Mouse (Mus musculus) adipocyte (in vitro differentiated cells): Measurements from ENCODE around the gene Clec2l.
"Not testable (repeated sequence)": the region's sequence is repeated elsewhere in the genome, so short reads cannot be mapped to it uniquely, and the experiment has no call there.

ENCODE experiments used
- DNase-seq: peaks from one replicate; pipeline ENCODE4 v3.0.0-alpha.2; 2016; ENCODE audit warnings: low spot score

Gene Clec2l

GRCm38 (mm10) chr6:38670488-38670887 is 7.6 kb downstream of the Clec2l start:
- DNase-seq = not testable (repeated sequence)

- DNase-seq = no peak
Measured at GRCm38 (mm10) chr6:38671270-38671669, 8.4 kb downstream of the Clec2l start.

DNA sequence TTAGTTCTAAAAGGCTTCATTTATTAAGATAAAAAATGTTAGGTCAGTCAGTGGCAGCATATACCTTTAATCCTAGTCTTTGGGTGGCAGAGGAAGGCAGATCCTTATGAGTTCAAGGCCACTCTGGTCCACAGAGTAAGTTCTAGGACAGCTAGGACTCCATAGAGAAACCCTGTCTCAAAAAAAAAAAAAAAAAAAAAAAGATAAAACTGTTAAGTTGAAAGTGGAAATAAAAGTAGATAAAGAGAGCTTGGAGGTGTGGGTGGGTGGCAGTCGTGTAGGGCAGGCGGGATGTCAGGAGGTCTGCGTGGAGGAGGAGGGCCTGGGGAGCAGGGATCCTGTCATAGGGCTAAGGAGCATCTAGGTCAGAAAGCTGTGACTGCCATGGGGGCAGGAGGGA is 9.1 kb downstream of the Clec2l start:
- no peak for DNase-seq

GRCm38 (mm10) chr6:38676217-38676616 is 13.3 kb downstream of the Clec2l start:
- DNase-seq = no peak

DNA sequence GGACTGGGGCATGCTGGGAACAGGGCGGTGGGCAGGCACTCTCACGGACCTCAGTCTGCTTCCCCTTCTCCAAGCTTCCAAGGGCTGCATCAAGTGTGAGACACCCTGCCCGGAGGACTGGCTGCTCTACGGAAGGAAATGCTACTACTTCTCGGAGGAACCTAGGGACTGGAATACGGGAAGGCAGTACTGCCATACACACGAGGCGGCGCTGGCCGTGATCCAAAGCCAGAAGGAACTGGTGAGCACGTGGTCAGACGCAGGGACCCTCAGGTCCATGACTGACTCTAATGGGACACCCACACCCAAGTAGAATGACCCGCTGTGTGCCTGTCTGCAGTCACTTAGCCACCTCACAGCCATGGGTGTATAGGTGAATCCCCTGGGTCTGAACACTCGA is 13.9 kb downstream of the Clec2l start:
- DNase-seq = no peak

GRCm38 (mm10) chr6:38677629-38678028 is 14.8 kb downstream of the Clec2l start:
- no peak for DNase-seq

GRCm38 (mm10) chr6:38682532-38682931 is 19.7 kb downstream of the Clec2l start:
- DNase-seq = no peak

DNA sequence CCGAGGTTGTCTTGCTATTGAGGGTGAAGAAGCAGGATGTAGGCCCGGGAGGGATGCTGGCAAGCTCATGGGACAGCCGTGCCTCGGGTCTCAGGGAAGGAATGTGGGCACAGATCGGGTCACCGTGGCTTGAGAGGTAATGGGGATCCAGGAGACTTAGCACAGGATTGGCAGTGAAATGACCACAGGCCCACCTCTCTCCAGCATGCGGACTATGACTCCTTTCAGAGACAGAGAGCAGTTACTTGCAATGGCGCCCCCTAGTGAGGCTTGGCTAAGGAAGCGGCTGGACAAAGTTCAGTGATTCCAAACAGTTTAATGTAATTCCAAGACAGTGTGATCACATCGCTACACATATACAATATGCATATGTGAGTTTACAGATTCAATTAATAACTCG is 24.3 kb downstream of the Clec2l start:
- peak; percentile 47 for DNase-seq

- no peak for DNase-seq
Measured at GRCm38 (mm10) chr6:38688841-38689240, 26.0 kb downstream of the Clec2l start.

DNA sequence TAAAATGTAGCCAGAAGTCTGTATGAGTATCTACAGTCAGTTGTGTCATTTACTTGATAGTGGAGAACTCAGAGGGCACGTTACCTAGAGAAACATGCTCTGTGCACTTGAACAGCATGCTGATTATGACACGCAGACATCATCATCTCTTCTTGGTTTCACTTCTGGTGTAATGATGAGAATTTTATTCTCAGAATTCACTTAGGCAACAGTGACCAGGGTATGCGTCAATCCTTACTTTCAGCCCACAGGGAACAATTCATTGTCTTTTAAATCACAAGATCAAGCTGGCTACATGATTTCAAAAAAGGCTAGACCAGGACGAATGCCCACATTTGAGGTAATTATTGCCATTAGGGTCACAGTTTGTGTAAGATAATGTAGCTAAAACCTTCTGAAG is 27.7 kb downstream of the Clec2l start:
- no peak for DNase-seq

GRCm38 (mm10) chr6:38691052-38691451 is 28.2 kb downstream of the Clec2l start:
- DNase-seq = no peak

- no peak for DNase-seq
Measured at GRCm38 (mm10) chr6:38692556-38692955, 29.7 kb downstream of the Clec2l start.

GRCm38 (mm10) chr6:38695380-38696054 is 32.6 kb downstream of the Clec2l start:
- peak; percentile 87 for DNase-seq

DNA sequence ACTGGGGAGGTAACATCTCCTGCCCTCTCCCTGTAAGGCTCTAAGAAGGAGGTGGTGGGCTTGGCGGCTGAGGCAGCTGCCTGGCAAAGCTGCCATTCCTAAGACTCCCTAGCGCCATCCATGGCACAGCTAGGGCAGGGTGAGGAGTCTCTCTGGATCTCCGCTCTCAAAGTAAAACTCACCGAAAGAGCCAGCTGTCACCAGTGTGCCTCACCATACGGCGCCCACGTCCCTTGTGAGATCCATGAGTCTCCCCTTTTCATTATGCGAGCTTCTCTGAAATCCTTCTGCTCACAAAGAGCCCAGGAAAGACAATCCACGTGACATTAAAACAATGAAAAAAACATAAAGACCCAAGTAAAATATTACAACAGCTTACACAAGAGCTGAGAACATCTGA is 33.7 kb downstream of the Clec2l start:
- no peak for DNase-seq

GRCm38 (mm10) chr6:38698233-38698889 is 35.5 kb downstream of the Clec2l start:
- no peak for DNase-seq

GRCm38 (mm10) chr6:38701421-38701820 is 38.6 kb downstream of the Clec2l start:
- DNase-seq = no peak

DNA sequence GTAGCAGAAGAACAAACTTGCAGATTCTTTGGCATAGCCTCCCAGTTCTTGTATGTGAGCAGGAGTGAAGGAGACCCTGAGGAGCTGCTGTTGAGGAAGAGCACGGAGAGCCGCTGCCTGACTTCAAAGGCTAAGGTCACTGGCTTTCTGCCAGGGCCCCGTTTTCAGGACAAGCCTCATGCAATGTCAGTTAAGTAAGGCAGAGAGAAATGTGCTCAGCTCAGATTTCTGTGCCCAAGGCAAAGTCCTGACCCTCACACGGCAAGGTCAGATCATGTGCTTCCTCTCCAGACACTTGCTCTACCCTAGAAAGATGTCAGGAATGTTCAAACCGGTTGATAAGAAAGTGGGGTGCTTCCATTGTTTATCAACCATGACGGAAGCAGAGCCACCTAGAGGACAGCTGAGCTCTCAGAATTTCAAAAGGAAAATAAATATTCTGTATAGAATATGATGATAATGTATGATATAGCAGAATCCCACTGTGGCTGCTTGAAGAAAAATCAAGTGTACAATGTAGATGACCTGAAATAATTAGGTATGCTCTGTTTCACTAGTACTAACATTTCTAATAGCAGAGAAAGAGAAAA is 40.0 kb downstream of the Clec2l start:
- DNase-seq = no peak

DNA sequence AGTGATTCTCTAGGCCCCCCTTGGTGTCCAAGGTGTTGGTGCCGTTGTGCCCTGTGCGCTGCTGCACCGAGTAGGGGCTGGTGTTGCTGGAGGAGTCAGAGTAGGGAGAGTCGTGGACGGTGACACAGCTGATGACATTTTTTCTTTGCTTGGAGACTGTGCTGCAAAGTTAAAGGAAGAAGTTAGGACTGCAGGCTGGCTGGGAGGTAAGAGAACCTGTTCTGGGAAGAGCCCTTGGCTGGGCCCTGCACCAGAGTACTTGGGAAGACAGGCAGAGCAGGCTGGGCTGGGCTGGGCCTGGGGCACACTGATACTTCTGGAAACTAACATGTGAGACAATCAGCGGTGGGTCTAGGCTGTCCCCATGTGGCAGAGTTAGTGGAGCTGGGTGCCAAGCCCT is 40.7 kb downstream of the Clec2l start:
- no peak for DNase-seq

DNA sequence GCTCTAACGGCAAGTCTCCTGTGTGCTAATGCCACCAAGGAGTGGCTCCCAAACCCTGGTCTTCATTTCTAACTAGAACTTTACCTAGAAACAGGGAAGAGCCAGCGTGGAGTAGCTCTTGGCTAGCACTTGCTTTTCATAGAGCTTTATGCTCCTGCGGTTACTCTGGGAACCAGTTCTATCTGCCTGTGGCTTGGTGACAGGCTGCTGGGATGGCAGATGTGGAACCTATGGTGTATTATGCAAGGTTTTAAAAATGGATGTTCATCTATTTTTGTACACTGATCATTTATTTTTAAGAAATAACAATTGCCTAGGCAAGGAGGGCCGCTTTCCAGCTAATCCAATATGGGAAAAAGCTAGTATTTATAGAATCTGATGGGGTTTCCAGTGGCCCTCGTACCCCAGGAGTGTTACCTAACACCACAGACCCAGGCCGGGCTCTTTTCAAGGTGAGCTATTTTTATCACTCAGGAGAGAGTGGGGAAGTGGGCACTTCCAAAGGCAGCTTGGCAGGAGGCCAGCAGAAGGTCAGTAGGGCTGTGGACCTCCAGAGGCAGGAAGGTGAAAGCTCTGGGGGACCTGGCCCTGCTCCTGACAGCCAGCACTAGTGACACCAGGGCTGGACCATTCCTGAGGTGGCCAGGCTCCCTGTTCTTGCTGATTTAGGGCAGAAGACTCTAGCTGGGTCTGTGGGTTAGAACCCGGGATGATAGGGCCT is 41.6 kb downstream of the Clec2l start:
- DNase-seq = no peak

DNA sequence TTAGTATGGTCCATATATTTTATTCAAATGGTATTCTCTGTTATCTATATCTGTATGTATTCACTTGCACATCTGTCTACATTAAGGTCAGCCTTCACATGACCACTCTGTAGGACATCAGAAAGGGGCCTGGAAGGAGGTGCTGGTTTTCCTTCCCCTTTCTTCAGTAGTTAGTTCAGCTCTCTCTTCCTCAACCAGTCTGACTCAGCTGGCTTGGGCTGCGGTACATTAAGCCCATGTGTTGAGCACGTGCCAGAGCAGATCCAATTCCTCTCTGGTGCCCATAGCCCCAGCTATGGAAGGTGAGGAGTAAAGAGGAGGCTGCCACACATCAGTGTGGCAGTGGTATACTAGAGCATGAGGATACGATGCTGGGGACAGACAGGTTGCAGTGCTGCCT is 47.6 kb downstream of the Clec2l start:
- DNase-seq = no peak

- no peak for DNase-seq
Measured at GRCm38 (mm10) chr6:38713957-38714898, 51.4 kb downstream of the Clec2l start.

GRCm38 (mm10) chr6:38715881-38716280 is 53.0 kb downstream of the Clec2l start:
- no peak for DNase-seq
